Mouse (Mus musculus) lung, postnatal 4 days (tissue): Measurements from ENCODE around the gene Gabrb3.

Experiments used
- DNase-seq, 2 experiments: peaks; one replicate each; pipeline ENCODE4 v3.0.0; 2021

The Gabrb3 gene

GRCm38 (mm10) chr7:57532676-57533075 is 113.2 kb downstream of the Gabrb3 start:
- DNase-seq: no peak

GRCm38 (mm10) chr7:57538565-57538964 is 119.1 kb downstream of the Gabrb3 start:
- DNase-seq: no peak

GRCm38 (mm10) chr7:57560732-57561436 is 141.4 kb downstream of the Gabrb3 start:
- DNase-seq: no peak

- DNase-seq: no peak
Observed at GRCm38 (mm10) chr7:57564403-57564802, 144.9 kb downstream of the Gabrb3 start.

- peak; percentile 4 to 27 for DNase-seq
Observed at GRCm38 (mm10) chr7:57590451-57591248, 171.2 kb downstream of the Gabrb3 start.

GRCm38 (mm10) chr7:57591249-57591577 is 171.7 kb downstream of the Gabrb3 start:
- no peak for DNase-seq

GRCm38 (mm10) chr7:57591578-57592431 is 172.3 kb downstream of the Gabrb3 start:
- DNase-seq: peak; percentile 17 to 33

- DNase-seq: no peak
Observed at GRCm38 (mm10) chr7:57597341-57597740, 177.8 kb downstream of the Gabrb3 start.

- DNase-seq: no peak
Observed at GRCm38 (mm10) chr7:57618697-57619096, 199.2 kb downstream of the Gabrb3 start.

GRCm38 (mm10) chr7:57620036-57620435 is 200.5 kb downstream of the Gabrb3 start:
- no peak for DNase-seq

- DNase-seq: no peak
Observed at GRCm38 (mm10) chr7:57623718-57624117, 204.2 kb downstream of the Gabrb3 start.

GRCm38 (mm10) chr7:57635026-57635425 is 215.5 kb downstream of the Gabrb3 start:
- no peak for DNase-seq

GRCm38 (mm10) chr7:57635687-57636086 is 216.2 kb downstream of the Gabrb3 start:
- DNase-seq: no peak

- no peak for DNase-seq
Observed at GRCm38 (mm10) chr7:57640796-57641195, 221.3 kb downstream of the Gabrb3 start.

- DNase-seq: no peak
Observed at GRCm38 (mm10) chr7:57647345-57647744, 227.9 kb downstream of the Gabrb3 start.

GRCm38 (mm10) chr7:57648136-57648755 is 228.8 kb downstream of the Gabrb3 start:
- no peak for DNase-seq

GRCm38 (mm10) chr7:57677352-57677751 is 257.9 kb downstream of the Gabrb3 start:
- DNase-seq: no peak

- no peak for DNase-seq
Observed at GRCm38 (mm10) chr7:57689836-57690235, 270.3 kb downstream of the Gabrb3 start.

GRCm38 (mm10) chr7:57700370-57700769 is 280.9 kb downstream of the Gabrb3 start:
- no peak for DNase-seq

- DNase-seq: no peak
Observed at GRCm38 (mm10) chr7:57701046-57701445, 281.6 kb downstream of the Gabrb3 start.

GRCm38 (mm10) chr7:57703580-57703979 is 284.1 kb downstream of the Gabrb3 start:
- no peak for DNase-seq

- DNase-seq: no peak
Observed at GRCm38 (mm10) chr7:57706092-57706491, 286.6 kb downstream of the Gabrb3 start.
